Mouse (Mus musculus) ZHBTc4 (cell line): ENCODE measurements around the gene Myom1.

Source experiments
- DNase-seq: peaks from one replicate; pipeline ENCODE4 v3.0.0-alpha.2; 2011; ENCODE audit warnings: low read depth, low spot score

Myom1 gene

DNA sequence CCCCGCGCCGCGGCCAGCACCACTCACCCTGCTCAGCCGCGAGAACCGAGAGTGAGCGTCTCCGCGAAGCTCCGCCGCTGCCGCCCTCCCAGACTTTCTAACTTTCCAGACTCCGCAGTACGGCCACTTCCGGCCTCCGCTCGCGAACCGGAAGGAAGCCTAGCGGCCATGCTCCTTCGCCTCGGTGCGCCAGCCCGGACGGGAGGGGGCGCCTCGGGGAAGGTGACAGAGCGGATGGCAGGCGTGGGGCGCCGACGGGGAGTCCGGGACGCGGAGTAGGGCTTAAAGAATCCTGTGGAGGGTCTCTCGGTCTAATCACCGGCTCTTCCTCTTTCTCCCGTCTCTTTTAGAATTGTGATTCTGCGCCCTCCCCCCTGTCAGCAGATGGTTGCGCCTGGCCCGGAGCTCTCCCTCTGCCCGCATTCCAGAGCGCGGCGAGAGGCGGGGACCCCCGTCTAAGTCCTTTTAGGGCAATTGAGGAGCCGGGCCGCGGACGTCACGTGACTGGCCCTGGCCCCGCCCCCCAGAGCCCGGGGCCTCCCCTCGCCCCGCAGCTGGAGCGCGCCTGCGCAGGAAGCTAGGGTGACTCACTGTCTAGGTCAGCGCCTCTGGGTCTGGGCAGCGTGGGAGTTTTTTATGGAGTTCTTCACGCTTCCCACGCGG lies at the start of gene Myom1:
Gene Myom1, plus strand, starts transcription at position 553 of the 663 bp plus-strand sequence.
- DNase-seq = peak; percentile 98

DNA sequence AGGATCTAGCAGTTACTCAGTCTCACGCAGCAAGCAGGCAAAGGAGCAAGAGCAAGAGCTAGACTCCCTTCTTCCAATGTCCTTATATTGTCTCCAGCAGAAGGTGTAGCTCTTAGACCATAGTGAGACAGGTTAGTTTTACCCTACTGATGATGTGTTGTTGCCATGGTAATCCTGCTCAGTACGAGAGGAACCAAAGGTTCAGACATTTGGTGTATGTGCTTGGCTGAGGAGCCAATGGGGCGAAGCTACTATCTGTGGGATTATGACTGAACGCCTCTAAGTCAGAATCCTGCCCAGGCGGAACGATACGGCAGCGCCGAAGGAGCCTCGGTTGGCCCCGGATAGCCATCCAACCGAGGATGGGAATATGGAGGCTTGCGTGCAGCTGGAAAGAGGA lies 38.9 kb upstream of the Myom1 start:
- peak; percentile 84 for DNase-seq

DNA sequence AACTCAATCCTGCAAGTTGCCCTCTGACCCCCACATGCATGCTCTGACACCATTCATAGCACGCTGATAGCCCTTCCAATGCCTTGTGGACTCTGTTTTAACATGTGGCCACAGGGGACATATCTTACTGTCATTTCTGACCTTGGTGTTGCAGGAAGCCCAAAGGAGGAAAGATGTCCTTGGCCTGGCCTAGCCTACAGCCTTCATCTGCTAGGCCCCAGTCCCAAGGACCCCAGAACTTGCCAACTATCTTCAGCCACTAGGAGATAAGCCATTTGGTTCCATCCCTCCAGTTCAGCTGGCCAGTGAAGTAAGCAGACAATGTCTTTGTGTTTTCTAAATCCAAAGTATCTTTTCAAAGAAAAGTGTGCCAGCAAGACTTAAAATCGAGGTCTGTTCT lies 37.2 kb upstream of the Myom1 start:
- no peak for DNase-seq

DNA sequence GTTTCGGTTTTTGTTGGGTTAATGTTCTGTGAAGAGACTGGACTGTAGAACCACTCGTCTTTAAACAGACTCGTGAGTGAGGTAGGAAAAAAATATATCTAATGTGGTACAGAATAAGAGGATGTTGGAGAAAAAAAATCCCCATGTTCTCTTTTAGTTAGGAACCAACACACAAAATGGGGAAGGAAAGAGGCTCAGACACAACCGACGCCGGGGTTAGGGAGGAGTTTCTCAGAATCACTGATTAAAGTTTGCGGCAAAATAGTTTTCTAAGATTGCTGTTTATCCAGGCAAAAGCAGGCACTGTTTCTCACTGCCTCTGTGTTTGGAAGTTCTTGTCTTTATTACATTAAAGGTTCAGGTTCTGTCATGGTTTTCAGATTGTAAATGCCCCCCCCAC lies 36.3 kb upstream of the Myom1 start:
- DNase-seq = no peak

DNA sequence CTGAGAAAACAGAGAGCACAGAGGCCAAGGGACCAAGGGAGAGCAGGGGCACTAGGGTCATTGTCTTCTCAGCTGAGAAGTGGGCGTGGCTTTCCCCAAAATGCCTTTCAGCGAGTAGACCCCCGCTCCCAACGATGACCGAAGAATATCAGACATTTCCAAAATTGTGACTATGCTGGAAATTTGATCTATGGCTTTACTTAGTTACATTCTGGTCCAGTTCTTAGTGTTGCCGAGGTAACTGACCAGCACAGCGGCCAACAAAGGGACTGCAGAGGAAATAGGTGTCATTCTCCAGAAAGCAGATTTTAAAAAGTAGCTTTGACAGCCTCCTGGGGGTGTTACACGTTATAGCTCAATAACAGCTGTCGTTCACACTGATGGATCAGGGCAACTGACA lies 35.2 kb upstream of the Myom1 start:
- no peak for DNase-seq

DNA sequence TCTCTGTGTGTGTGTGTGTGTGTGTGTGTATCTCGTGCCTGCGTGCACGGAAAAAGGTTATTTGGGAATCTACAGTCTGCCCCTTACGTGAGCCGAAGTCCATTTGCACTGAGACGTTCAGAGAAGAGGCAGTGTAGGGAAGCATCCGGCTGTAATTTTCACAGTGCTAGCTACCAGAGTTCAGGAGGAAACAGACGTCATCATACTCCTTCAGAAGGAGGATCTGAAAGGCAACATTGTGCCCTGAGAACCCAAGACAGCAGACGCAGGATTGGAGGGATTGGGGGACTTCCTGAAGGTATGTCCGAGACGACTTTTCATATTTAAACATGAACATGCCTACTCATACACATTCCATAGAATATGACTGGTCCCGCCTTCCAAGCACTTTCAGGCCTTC lies 34.8 kb upstream of the Myom1 start:
- no peak for DNase-seq

DNA sequence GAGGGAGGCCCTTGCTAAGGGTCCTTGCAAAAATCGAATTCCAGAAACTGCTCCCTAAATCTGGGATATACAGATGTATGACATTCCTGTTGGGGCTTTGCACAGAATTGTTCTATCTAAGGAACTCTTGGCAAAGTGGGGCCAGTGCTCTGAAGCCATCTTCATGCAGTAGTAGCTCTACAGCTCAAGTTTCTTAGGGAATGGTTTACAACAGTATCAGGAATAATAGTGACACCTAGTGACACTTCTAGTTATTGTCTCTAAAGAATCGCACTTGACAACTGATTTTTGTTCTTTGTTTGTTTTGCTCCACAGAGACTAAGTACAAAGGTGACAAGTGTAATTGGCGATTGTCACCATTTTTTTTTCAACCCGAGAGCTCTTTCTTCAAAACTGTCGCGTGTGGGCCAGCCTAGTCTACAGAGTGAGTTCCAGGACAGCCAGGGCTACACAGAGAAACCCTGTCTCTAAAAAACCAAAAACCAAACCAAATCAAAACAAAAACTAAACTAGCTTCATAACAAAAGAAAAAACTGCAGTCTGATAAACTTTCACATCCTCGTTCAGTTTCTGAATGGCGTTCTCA lies 33.7 kb upstream of the Myom1 start:
- DNase-seq = peak; percentile 74

DNA sequence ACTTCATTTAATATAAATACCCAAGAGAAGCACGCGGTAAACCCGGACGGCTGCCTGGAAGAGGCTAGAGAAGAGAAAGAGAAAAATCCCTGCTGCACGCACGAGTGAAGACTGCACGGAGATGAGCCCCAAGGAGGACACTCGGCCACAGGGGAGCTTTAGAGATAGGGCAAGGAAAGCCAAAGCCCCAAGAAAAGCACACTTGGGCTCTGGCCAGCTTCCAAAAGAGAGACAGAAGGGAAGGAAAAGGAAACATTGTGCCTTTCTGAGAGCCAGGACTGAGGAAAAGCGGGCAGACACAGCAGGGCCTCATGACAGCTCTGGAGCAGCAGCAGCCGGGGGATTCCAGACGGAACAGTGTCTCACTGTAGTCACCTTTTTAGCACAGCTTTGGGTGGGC lies 31.2 kb upstream of the Myom1 start:
- DNase-seq = no peak

DNA sequence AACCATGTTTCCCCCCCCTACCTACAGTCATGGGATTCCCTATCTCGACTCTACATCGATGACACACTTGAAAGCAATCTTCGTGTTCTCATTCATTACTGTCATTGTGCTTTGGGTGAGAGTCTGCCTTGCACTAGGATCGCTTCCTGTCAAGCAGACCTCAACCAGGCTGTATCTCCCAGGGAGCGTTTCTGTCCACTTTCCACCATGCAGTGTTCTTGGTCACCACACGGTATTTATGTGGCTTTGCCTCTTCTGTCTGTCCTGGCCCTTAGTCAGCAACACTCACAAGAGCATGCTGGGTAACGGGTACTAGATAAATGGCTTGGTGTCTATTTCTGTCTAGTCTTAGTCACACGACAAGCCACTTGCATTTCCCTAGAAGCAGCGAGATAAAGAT lies 29.0 kb upstream of the Myom1 start:
- DNase-seq = no peak

DNA sequence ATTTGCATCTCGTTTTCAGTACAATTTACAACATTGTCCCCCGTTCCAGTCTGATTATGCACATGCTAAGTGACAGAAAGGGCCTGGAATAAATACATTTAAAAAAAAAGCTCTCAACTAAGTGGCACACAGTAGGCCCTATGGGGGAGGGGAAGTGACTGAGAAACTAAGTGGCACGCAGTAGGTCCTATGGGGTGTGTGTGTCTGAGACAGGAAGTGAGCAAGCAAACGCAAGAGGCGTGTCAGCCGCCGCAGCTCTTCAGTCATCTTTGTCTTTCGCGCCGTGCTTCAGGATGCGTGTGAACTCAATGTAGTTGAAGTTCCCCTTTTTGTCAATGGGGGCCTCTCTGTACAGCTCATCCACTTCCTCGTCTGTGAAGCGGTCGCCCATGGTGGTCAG lies 28.4 kb upstream of the Myom1 start:
- DNase-seq = peak; percentile 56

DNA sequence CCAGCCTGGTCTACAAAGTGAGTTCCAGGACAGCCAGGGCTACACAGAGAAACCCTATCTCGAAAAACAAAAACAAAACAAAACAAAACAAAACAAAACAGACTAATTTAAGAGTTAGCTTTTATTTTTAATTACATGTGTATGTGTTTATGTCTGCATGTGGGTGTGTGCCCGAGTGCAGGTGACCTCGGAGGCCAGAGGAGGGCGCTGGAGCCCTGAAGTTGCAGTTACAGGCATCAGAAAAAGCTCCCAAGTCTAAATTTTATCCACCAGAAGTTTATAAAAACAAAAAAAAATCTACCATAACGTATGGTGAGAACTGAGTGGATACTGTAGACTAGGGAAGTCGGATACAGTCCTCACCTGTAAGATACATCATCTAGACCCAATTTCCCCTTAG lies 24.6 kb upstream of the Myom1 start:
- peak; percentile 64 for DNase-seq

DNA sequence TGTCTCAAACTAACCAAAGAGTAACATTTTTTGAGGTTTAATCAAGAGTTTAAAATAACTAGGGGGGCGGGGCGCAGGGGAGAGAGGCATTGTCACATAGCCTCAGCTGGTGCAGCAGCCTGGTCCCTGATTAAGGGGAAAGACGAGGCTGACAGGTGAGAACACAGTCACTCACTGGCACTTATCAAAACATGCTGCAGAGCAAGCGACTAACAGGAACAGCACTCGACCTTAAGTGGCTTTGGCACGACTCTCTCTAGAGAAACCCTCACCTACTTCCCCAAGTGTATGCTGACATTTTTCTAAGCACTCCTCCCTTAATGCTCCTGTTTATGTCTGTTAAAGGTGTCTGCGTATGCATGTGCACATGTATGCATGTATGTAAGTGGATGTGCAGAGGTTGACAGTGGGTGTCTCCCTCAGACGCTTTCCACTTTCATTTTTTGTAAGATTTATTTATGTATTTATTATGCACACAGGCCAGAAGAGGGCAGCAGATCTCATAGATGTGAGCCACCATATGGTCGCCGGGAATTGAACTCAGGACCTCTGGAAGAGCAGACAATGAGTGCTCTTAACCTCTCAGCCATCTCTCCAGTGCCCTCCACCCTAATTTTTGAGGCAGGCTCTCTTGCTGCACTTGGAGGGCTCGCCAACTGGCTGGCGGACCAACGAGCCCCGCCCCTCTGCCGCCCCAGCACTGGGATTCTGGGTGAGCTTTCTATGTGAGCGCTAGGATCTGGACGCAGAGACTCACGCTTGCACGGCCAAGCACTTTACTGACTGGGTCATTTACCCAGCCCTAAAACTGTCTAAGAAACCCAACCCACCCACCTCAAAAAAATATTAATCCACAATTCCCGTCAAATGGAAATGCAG lies 22.8 kb upstream of the Myom1 start:
- DNase-seq = peak; percentile 43

DNA sequence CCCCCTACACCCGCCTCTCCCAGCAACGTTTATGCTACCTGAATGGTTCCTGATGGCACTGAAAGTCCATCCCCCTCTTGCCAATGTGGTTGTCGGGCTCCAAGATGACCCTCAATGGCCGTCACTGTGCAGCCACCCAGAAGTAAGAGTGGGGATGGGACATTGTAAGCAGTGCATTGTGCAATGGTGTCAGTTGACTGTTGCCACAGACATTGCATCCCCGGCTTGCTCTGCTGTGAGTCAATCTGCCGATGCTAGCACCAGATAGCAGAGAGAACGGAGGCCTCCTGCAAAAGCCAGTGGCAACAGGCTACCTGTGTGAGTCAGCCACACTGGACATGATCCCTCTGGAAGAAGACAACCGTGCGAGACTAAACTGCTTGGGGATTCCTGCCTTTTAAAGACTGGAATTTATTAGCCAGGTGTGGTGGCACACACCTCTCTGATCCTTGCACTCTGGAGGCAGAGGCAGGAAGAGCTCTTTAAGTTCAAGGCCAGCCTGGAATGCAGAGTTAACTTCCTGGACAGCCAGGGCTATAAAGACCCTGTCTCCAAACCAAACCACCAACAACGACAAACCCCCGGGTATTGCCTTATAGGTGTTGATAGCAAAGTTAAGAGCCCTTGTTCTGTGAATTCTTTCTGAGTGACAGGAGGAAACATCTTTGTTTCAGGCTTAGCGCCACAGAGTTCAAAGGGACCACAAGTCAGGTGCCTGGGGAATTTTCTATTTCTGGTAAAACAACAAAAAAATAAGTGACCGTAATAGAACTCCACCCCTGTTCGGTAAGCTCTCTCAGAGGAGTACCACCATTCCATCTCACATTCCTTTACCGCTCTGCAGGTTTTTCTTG lies 16.7 kb upstream of the Myom1 start:
- DNase-seq = peak; percentile 82

DNA sequence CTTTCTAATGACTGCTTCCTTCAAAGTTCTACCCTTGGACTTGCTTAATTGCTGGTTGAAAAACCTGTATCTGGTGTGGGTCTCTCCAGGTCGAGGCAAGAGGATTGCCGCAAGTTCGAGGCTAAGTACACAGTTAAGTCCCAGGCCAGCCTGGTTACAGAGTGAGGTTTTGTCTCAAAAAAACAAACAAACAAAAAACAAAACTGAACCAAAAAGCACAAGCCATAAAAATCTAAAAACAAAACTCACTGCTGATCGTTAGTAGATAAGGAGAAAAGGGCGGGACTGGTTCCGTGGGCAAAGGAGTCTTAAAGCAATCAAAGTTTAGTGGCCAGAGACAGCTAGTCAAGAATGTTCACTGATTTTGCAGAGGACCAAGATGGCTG lies 16.1 kb upstream of the Myom1 start:
- DNase-seq = no peak

DNA sequence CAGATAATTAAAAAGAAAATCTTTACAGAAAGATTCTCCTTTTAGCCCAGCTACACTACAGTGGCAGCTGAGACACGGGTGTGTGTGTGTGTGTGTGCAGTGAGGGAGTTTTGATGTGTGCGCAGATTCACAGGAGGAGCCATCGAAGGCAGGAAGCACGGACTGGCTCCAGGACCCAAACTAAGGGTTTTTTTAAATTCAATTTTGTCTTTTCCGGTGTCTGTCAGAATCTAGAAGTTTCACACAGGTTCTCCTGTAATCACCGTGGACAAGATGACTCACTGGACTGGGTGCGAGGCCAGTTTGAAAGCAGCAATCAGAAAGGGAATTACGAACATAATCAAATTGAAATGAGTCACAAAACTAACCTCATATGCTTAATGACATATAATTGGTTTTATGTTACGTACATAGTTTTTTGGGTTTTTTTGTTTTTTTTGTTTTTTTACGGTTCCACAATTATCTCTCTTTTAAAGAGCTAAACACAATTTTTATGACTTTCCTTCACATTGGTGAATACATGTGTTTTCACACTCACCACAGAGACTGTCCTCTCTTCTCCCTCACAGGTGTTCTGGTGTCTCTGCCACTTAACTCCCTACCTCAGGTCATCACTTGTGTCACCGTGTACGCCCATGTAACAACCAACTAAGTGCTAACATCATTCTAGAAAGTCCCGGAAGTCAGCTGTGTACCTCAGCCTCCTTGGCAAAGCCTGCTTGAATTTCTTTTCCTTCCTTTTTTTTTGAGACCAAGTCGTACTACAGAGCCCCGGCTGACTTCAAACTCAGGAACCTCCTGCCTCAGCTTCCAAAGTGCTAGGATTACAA lies 15.4 kb upstream of the Myom1 start:
- no peak for DNase-seq

DNA sequence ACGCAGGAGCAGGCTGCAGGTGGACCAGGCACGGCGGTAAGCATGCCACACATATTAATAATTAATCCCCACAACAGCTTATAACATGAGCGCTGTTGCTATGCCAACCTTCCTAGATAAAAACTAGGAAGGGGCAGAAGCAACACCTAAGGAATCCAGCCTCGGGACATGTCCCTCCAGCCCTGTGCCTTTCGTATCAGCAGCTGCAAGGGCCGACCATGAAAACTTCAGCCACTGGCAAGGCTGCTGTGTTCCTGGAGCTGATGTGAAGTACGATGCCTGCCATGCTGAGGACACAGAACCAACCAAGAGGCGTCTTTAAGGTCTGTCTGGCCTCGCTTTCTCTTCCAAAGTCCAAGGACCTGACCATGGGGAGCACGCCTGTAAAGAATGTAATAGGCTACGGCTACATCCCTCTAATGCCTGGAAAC lies 14.1 kb upstream of the Myom1 start:
- no peak for DNase-seq

DNA sequence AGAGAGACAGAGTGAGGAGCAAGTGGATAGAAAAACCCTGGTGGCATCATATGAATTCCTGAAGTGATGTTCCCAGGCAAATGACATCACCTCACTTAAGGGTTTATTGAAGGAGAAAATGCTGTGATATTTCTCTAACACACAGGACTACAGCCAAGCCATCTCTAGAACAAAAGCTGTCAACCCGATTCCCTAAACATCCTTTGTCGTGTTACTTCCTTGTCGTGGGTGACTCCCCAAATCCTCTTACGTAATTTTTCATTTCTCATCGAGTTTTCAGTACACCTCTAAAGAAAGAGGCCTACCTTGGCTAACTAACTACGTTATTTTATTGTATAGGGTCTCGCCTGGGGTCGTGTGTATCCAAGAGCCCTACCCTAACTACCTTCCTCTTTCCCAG lies 13.0 kb upstream of the Myom1 start:
- DNase-seq = no peak

DNA sequence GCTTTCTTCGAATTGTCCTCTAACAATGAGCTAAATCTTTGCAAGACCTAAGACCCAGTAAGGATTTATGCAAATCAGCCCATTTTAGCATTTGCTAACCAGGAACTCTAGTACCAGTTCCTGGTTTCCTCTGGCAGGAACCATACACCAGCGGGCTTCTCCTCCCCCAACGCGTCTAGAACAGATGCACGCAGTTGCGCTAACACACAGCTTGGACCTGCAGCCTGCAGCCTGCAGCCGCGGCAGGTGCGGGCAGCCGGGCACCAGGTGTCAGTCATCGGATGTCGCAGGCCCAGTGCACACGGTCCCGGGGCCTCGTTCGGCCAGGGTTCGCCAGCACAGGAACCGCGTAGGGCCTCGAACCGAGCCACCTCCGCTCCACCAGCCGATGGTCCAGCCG lies 12.4 kb upstream of the Myom1 start:
- peak; percentile 77 for DNase-seq

DNA sequence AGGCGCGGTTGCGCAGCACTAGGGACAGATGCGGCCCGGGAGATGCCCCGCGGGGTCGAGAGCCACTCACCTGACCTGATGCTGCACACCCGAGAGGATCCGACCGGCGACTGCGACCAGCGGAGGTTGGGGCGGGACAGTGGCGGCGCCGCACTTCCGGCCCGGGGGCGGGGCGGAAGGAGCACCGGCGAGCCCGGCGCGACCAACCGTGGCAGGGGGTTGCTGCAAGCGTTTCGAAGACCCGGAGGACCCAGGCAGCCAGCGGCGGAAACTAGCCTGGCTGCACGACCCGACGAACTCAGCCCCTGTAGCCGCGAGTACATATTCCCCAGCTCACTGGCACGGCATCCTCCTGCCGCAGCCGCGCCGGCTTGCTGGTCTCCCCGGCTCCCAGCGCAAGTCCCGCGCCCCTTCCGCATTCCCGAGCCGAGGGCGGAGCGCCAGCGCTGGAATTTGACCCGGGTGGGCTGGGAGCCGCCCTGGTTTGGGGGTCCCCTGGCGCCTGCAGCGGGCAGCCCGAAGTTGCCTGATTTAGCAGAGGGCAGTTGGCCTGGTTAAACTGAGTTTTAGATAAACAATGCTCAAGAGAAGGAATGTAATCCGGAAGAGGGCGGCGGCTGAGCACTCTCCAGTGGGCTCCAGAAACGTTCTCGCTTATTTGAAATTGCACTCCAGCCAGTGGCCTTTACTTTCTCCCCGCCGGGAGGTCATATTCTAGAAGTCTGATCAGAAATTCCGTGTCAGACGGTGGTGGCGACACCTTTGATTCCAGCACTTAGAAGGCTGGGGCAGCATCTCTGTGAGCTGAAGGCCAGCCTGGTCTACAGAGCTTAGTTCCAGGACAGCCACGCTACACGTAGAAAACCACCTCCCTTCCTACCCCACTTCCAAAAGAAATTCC lies 11.8 kb upstream of the Myom1 start:
- DNase-seq = peak; percentile 90
